Mouse (Mus musculus) ES-E14 (cell line): ENCODE data around the gene Poc1a.

ENCODE experiments used
- HCFC1 ChIP-seq: IDR thresholded peaks from 2 replicates; pipeline ENCODE4 v1.6.1; 2012; ENCODE audit warnings: low read length, inconsistent platforms, borderline replicate concordance; ENCODE audit not compliant: insufficient read depth
- MAFK ChIP-seq: IDR thresholded peaks from 2 replicates; pipeline ENCODE4 v1.6.1; 2014; ENCODE audit warnings: mild to moderate bottlenecking, low read depth, low read length, inconsistent platforms; ENCODE audit not compliant: insufficient read depth
- ZC3H11A ChIP-seq: IDR thresholded peaks from 2 replicates; pipeline ENCODE4 v1.6.1; 2012; ENCODE audit warnings: low read depth, mild to moderate bottlenecking, inconsistent platforms, low read length, borderline replicate concordance

GRCm38 (mm10) chr9:106262075-106262474 is 18.8 kb upstream of the Poc1a start:
- no peak for TF ChIP-seq HCFC1
- no peak for TF ChIP-seq MAFK
- no peak for TF ChIP-seq ZC3H11A
